Mouse (Mus musculus): ENCODE results near the gene Vmn2r57.
A peak's percentile ranks its signal among the peaks of the same experiment; 100 is the strongest.
"Not testable (repeated sequence)": the region's sequence is repeated elsewhere in the genome, so short reads cannot be mapped to it uniquely, and the experiment has no call there.

The Vmn2r57 gene

GRCm38 (mm10) chr7:41448596-41448995 is at the start of gene Vmn2r57:
TSS of gene Vmn2r57 (minus strand) at chr7:41448696.
- not testable (repeated sequence) for DNase-seq (ENCODE audit: low spot score)

GRCm38 (mm10) chr7:41497871-41498270 is 49.4 kb upstream of the Vmn2r57 start:
- no peak for DNase-seq (ENCODE audit: low spot score)

- DNase-seq (ENCODE audit: low spot score) = no peak
Measured at GRCm38 (mm10) chr7:41451864-41452263, 3.4 kb upstream of the Vmn2r57 start.

GRCm38 (mm10) chr7:41394130-41394529 is 54.4 kb downstream of the Vmn2r57 start:
- no peak for DNase-seq (ENCODE audit: low spot score)

- DNase-seq (ENCODE audit: low spot score) = peak; percentile 62
Measured at GRCm38 (mm10) chr7:41393048-41393971, 55.2 kb downstream of the Vmn2r57 start, which contains the start of gene AI987944. TSS of gene AI987944 (minus strand) at chr7:41393379.
